In genomic region chr10:68101251-68101650, GRCm38 (mm10) we compare ENCODE assay signal across 13 mouse cellular contexts.
"Had no signal": no experiment of that assay in that cellular context is flagged by ENCODE, and none has a peak within 500 bp of the region (broad histone marks: within the 10 kb centered on the region; RNA-seq: fewer than 3 reads in every experiment).

No protein-coding gene starts in this region.

- H3K4me3 ChIP-seq: left cerebral cortex, adult 2 months; limb, embryonic 10.5 days; liver, embryonic 13.5 days; lung, embryonic 15.5 days; megakaryocyte, embryonic 14.5 days had no signal

- DNase-seq: kidney, postnatal 10 days; liver, embryonic 13.5 days; liver, postnatal 0 days; lung, postnatal 14 days; right cerebral cortex, postnatal 14 days; thymus, postnatal 36 days had no signal

- H3K4me2 ChIP-seq: liver, embryonic 13.5 days; lung, embryonic 15.5 days; midbrain, embryonic 11.5 days had no signal

- ATAC-seq: liver, postnatal 0 days; midbrain, embryonic 16.5 days had no signal

- H3K9ac ChIP-seq: liver, embryonic 13.5 days; liver, postnatal 0 days; lung, embryonic 15.5 days had no signal

- H3K27ac ChIP-seq: left cerebral cortex, adult 2 months; limb, embryonic 10.5 days; liver, embryonic 13.5 days; lung, embryonic 15.5 days; macrophage had no signal

- H3K9me3 ChIP-seq: limb, embryonic 10.5 days; liver, embryonic 13.5 days; lung, embryonic 15.5 days had no signal

- H3K27me3 ChIP-seq: liver, embryonic 13.5 days; lung, embryonic 15.5 days had no signal
